Mouse (Mus musculus): ENCODE data around the gene Dock6. TPM values are rescaled to one million over a fixed set of nuclear protein-coding genes. Genes with fewer than 3 reads are reported as not detected.
A peak's percentile ranks its signal among the peaks of the same experiment; 100 is the strongest.

Gene Dock6
- polyA plus RNA-seq, 1 experiment from 2014 or later: 37.4 TPM

DNA sequence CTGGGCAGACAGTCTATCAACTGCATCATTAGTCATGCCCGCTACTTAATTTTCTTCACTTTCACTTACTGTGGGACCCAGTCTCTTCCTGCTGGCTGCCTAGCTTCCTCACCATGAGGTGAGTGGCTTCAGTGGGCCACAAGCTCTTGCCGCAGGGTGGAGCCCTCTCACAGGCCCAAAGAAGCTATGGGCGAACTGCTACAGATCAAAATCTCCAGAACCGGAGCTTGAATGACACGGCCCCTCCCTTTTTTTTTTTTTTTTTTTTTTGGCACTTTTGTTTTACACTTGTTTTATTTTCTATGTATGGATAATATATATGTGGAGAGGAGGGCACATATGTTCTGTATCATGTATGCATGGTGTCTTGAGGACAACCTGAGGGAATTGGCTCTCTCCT is 41.3 kb downstream of the Dock6 start:
- no peak for ATAC-seq (ENCODE audit: insufficient number of reproducible peaks, low FRiP score, low TSS enrichment, low read depth)
- no peak for DNase-seq (ENCODE audit: low spot score)
- Histone ChIP-seq H3K4me1 (ENCODE audit: control insufficient read depth, insufficient read depth, low read length) (no peaks in the 10 kb centered on the region), H3K4me2 (ENCODE audit: low read depth, severe bottlenecking) (no peak overlapping the region), H3K4me3 (ENCODE audit: low read depth, low read length) (no peak overlapping the region), H3K9ac (ENCODE audit: low read length) (no peak overlapping the region), H3K9me3 (ENCODE audit: control insufficient read depth, low read length) (no peaks in the 10 kb centered on the region), H3K27ac (replicated peaks; ENCODE audit: low read depth, low read length) (no peak overlapping the region), H3K36me3 (ENCODE audit: control insufficient read depth, insufficient read depth, low read length) (peaks cover 5% of the 10 kb centered on the region; the same call in 1 of the 2 replicates), H3K27me3 (ENCODE audit: control insufficient read depth, insufficient read depth, low read length) (no peaks in the 10 kb centered on the region)
- 90% methylated on average over 5 of the region's 5 CpGs for WGBS

DNA sequence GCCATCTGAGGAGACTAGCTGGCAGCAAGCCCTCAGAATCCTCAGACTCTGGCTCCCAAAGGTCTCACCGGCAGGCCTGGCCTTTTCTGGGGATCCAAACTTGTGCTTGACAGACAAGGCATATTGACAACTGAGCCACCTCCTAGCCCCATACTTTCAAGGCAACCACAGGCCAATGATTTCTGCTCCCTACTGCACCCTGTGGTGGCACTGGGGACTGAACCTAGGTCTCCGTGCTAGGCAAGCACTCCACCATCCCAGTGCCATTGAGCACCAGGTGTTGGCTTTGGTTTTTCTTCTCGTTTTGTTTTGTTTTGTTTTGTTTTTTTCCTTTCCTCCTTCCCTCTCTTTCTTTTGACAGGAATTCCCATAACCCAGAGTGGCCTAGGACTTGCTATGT is 43.9 kb downstream of the Dock6 start:
- Histone ChIP-seq H3K9me3 (ENCODE audit: control insufficient read depth, low read length) (no peaks in the 10 kb centered on the region), H3K9ac (ENCODE audit: low read length) (no peak overlapping the region), H3K36me3 (ENCODE audit: control insufficient read depth, insufficient read depth, low read length) (peaks cover 2% of the 10 kb centered on the region; the same call in 1 of the 2 replicates), H3K4me1 (ENCODE audit: control insufficient read depth, insufficient read depth, low read length) (no peaks in the 10 kb centered on the region), H3K4me3 (ENCODE audit: low read depth, low read length) (no peak overlapping the region), H3K4me2 (ENCODE audit: low read depth, severe bottlenecking) (no peak overlapping the region), H3K27me3 (ENCODE audit: control insufficient read depth, insufficient read depth, low read length) (no peaks in the 10 kb centered on the region), H3K27ac (replicated peaks; ENCODE audit: low read depth, low read length) (no peak overlapping the region)
- ATAC-seq (ENCODE audit: insufficient number of reproducible peaks, low FRiP score, low TSS enrichment, low read depth) (no peak), DNase-seq (ENCODE audit: low spot score) (peak; percentile 40)
- WGBS: 63% methylated on average over 3 of the region's 3 CpGs

DNA sequence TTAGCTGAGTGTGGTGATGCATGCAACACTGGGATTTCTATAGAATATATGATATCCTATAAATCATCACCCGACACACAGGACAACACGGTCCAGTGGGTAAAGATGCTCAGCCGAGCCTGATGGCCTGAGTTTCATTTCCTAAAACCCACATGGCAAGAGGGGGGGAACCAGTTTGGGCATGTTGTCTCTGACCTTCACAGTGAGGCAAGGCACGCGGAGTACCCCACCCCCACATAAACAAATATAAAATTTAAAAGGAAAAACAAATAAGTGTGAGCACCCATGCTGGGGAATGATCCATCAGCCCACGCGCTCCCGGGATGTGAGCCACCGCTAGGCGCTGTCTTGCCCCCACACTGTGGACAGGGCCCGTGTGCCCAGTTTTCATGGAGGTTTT is 45.5 kb downstream of the Dock6 start:
- H3K27ac ChIP-seq (replicated peaks; ENCODE audit: low read depth, low read length): no peak overlapping the region
- ATAC-seq (ENCODE audit: insufficient number of reproducible peaks, low FRiP score, low TSS enrichment, low read depth) (no peak), DNase-seq (ENCODE audit: low spot score) (no peak)
- H3K4me2 ChIP-seq (ENCODE audit: low read depth, severe bottlenecking): no peak overlapping the region
- H3K4me3 ChIP-seq (ENCODE audit: low read depth, low read length): no peak overlapping the region
- no peak overlapping the region for H3K9ac ChIP-seq (ENCODE audit: low read length)
- H3K36me3 ChIP-seq (ENCODE audit: control insufficient read depth, insufficient read depth, low read length): peaks cover 2% of the 10 kb centered on the region; the same call in 1 of the 2 replicates
- no peaks in the 10 kb centered on the region for H3K4me1 ChIP-seq (ENCODE audit: control insufficient read depth, insufficient read depth, low read length)
- no peaks in the 10 kb centered on the region for H3K9me3 ChIP-seq (ENCODE audit: control insufficient read depth, low read length)
- no peaks in the 10 kb centered on the region for H3K27me3 ChIP-seq (ENCODE audit: control insufficient read depth, insufficient read depth, low read length)
- 90% methylated on average over 11 of the region's 11 CpGs for WGBS

DNA sequence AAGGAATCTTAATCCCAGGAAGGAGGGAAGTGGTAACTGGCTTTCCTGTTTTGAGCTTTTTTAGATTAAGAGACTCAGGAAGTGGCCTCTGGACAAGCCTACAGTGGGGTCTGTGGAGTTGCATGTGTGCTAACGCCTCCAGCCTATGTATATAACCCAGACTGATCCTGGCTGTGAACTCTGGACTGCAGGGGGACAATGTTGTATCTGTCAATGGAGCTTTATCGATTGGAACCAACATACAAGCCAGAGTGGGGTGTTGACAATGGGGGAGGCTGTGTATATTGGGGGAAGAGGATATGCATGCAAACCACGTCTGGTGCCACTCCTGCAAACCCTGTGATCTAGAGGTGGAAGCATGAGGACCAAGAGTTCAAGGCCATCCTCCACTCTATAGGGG is 46.1 kb downstream of the Dock6 start:
- Histone ChIP-seq H3K4me2 (ENCODE audit: low read depth, severe bottlenecking) (no peak overlapping the region), H3K4me1 (ENCODE audit: control insufficient read depth, insufficient read depth, low read length) (no peaks in the 10 kb centered on the region), H3K9ac (ENCODE audit: low read length) (no peak overlapping the region), H3K27me3 (ENCODE audit: control insufficient read depth, insufficient read depth, low read length) (no peaks in the 10 kb centered on the region), H3K9me3 (ENCODE audit: control insufficient read depth, low read length) (no peaks in the 10 kb centered on the region), H3K36me3 (ENCODE audit: control insufficient read depth, insufficient read depth, low read length) (peaks cover 2% of the 10 kb centered on the region; the same call in 1 of the 2 replicates), H3K27ac (replicated peaks; ENCODE audit: low read depth, low read length) (no peak overlapping the region), H3K4me3 (ENCODE audit: low read depth, low read length) (no peak overlapping the region)
- DNase-seq (ENCODE audit: low spot score): no peak
- ATAC-seq (ENCODE audit: insufficient number of reproducible peaks, low FRiP score, low TSS enrichment, low read depth): no peak
- WGBS: 76% methylated on average over 3 of the region's 3 CpGs

DNA sequence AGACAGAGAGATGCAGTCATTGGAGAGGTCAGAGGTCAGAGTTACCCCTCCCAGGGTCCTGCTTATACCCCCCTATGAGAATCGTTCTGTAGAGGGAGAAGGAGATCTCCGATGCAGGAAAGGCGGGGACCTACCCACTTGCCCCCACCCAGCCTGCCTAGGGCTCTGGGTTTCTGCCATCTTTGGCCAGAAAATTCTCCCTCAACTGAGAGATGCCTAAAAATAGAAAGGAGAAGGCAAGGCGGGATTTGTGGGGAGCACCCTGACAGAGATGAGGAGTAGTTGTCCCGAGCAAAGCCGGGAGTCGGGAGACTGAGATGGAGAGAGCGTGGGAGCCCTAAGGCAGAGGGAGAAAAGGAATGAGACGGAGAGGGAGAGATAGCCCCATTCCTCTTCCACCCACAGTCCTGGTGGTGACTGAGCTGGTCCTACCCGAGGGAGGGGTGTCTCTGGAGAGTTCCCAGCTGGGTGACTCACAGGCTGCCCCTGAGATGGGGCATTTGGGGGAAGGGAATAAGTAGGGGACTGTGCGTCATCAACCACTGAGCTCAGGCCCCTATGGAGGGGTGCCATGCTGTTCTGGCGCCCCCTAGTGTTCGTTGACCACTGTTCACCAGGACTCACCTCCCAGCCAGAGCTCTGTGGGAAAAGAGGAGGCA is 48.3 kb downstream of the Dock6 start:
- WGBS: 41% methylated on average over 13 of the region's 13 CpGs
- no peaks in the 10 kb centered on the region for H3K4me1 ChIP-seq (ENCODE audit: control insufficient read depth, insufficient read depth, low read length)
- peak; percentile 88 for ATAC-seq (ENCODE audit: insufficient number of reproducible peaks, low FRiP score, low TSS enrichment, low read depth)
- H3K27me3 ChIP-seq (ENCODE audit: control insufficient read depth, insufficient read depth, low read length): no peaks in the 10 kb centered on the region
- no peak overlapping the region for H3K4me2 ChIP-seq (ENCODE audit: low read depth, severe bottlenecking)
- H3K27ac ChIP-seq (replicated peaks; ENCODE audit: low read depth, low read length): no peak overlapping the region
- H3K9ac ChIP-seq (ENCODE audit: low read length): no peak overlapping the region
- DNase-seq (ENCODE audit: low spot score): peak; percentile 89
- H3K4me3 ChIP-seq (ENCODE audit: low read depth, low read length): no peak overlapping the region
- H3K9me3 ChIP-seq (ENCODE audit: control insufficient read depth, low read length): no peaks in the 10 kb centered on the region
- H3K36me3 ChIP-seq (ENCODE audit: control insufficient read depth, insufficient read depth, low read length): peaks cover 4% of the 10 kb centered on the region; the same call in 1 of the 2 replicates

DNA sequence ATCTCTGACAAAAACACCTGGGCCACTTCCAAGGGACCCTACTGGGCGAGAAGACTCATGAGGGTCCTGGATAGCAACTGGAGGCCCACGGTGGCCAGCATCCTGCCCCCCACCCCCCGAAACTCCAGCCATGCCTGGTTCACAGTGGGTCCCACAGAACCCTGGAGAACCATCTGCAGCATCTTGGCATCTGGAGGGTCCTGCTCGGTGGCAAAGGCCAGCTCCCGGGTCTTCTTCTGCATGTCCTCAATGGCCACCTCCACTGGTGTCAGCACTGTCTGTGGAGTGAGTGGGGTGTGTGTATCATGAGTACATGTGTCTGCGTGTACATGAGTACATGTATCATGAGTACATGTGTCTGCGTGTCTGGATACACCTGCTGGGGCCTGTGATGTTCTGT is 50.8 kb downstream of the Dock6 start:
- H3K9ac ChIP-seq (ENCODE audit: low read length): no peak overlapping the region
- no peak overlapping the region for H3K4me3 ChIP-seq (ENCODE audit: low read depth, low read length)
- H3K4me1 ChIP-seq (ENCODE audit: control insufficient read depth, insufficient read depth, low read length): peaks cover 10% of the 10 kb centered on the region
- ATAC-seq (ENCODE audit: insufficient number of reproducible peaks, low FRiP score, low TSS enrichment, low read depth): no peak
- 91% methylated on average over 7 of the region's 7 CpGs for WGBS
- no peak overlapping the region for H3K4me2 ChIP-seq (ENCODE audit: low read depth, severe bottlenecking)
- H3K27ac ChIP-seq (replicated peaks; ENCODE audit: low read depth, low read length): no peak overlapping the region
- H3K27me3 ChIP-seq (ENCODE audit: control insufficient read depth, insufficient read depth, low read length): no peaks in the 10 kb centered on the region
- H3K9me3 ChIP-seq (ENCODE audit: control insufficient read depth, low read length): no peaks in the 10 kb centered on the region
- DNase-seq (ENCODE audit: low spot score): no peak
- 0 out of 2 replicates have a peak, but pooled peaks cover 2% of the 10 kb centered on the region for H3K36me3 ChIP-seq (ENCODE audit: control insufficient read depth, insufficient read depth, low read length)

DNA sequence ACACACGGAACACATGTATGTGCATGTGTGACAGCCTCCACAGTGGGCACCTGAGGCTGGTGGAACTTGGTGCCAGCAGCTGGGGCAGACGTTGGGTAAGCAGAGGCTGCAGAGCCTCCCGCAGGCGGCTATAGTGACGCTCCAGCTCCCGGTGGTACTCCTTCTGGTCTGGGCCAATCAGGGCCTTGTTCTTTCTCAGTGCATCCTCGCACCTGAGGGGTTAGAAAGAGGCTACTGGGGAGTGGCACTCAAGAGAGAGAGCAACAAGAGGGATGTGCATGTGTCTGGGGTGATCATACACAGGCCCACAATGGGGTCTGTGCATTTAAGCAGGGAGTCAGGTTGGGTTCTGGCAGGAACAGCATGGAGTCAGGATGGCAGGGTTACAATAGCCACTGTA is 51.3 kb downstream of the Dock6 start:
- DNase-seq (ENCODE audit: low spot score): no peak
- Histone ChIP-seq H3K36me3 (ENCODE audit: control insufficient read depth, insufficient read depth, low read length) (0 out of 2 replicates have a peak, but pooled peaks cover 2% of the 10 kb centered on the region), H3K9ac (ENCODE audit: low read length) (no peak overlapping the region), H3K4me1 (ENCODE audit: control insufficient read depth, insufficient read depth, low read length) (peaks cover 14% of the 10 kb centered on the region), H3K9me3 (ENCODE audit: control insufficient read depth, low read length) (no peaks in the 10 kb centered on the region), H3K4me3 (ENCODE audit: low read depth, low read length) (no peak overlapping the region), H3K27me3 (ENCODE audit: control insufficient read depth, insufficient read depth, low read length) (no peaks in the 10 kb centered on the region), H3K27ac (replicated peaks; ENCODE audit: low read depth, low read length) (no peak overlapping the region), H3K4me2 (ENCODE audit: low read depth, severe bottlenecking) (no peak overlapping the region)
- 81% methylated on average over 7 of the region's 7 CpGs for WGBS
- no peak for ATAC-seq (ENCODE audit: insufficient number of reproducible peaks, low FRiP score, low TSS enrichment, low read depth)

DNA sequence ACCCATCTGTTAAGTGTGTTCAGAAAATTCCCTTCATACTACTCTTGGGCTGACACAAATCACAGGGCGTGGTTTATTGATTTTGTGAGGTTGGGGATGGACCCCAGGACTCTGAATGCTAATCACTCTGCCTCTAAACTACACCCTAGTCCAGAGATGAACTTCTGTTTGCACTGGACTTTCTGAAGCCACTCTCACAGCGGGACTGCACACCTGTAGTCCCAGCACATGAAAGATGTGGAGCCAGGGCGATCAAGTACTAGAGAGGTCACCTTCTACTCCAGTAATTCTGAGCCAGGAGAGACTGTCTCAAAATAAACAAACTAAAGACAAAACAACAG is 53.5 kb downstream of the Dock6 start:
- H3K36me3 ChIP-seq (ENCODE audit: control insufficient read depth, insufficient read depth, low read length): peaks cover 15% of the 10 kb centered on the region
- H3K27ac ChIP-seq (replicated peaks; ENCODE audit: low read depth, low read length): no peak overlapping the region; the same call in 1 of the 2 replicates
- H3K4me2 ChIP-seq (ENCODE audit: low read depth, severe bottlenecking): peak overlapping the region; percentile 45
- H3K4me3 ChIP-seq (ENCODE audit: low read depth, low read length): peak overlapping the region; percentile 79
- 56% methylated on average over 3 of the region's 3 CpGs for WGBS
- DNase-seq (ENCODE audit: low spot score) (no peak), ATAC-seq (ENCODE audit: insufficient number of reproducible peaks, low FRiP score, low TSS enrichment, low read depth) (no peak)
- no peak overlapping the region for H3K9ac ChIP-seq (ENCODE audit: low read length)
- H3K9me3 ChIP-seq (ENCODE audit: control insufficient read depth, low read length): no peaks in the 10 kb centered on the region
- no peaks in the 10 kb centered on the region for H3K27me3 ChIP-seq (ENCODE audit: control insufficient read depth, insufficient read depth, low read length)
- peaks cover 16% of the 10 kb centered on the region for H3K4me1 ChIP-seq (ENCODE audit: control insufficient read depth, insufficient read depth, low read length)
